Mouse (Mus musculus) adrenal gland, postnatal 14 days (tissue): ENCODE data around the gene Pptc7. TPM values are rescaled to one million over a fixed set of nuclear protein-coding genes. Genes with fewer than 3 reads are reported as not detected.

Experiments used
- DNase-seq: peaks from one replicate; pipeline ENCODE4 v3.0.0; 2021; ENCODE audit warnings: mixed read lengths
- total RNA-seq: library from RNA; stranded (reverse); gene quantifications from 2 replicates; pipeline ENCODE4 v1.2.3, GENCODE M21; 2021

Gene Pptc7
- total RNA-seq, 1 experiment from 2014 or later, result 42.4 TPM

DNA sequence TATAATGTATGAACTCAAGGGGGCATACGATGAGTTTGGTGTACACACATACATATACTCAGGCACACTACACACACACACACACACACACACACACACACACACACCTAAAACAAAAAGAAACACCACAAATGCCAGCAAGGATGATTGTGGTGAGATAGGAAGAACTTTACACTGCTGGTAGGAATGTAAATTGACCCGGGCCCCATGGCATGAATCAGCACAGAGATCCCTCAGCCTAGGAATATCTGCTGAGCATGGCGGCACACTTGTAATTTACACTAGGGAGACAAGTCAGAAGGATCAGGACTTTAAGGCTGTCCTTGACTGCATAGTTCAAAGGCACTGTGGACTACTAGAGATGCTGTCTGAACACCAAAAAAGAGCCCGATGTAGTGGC, 46.1 kb downstream of the Pptc7 start:
- DNase-seq, result no peak

DNA sequence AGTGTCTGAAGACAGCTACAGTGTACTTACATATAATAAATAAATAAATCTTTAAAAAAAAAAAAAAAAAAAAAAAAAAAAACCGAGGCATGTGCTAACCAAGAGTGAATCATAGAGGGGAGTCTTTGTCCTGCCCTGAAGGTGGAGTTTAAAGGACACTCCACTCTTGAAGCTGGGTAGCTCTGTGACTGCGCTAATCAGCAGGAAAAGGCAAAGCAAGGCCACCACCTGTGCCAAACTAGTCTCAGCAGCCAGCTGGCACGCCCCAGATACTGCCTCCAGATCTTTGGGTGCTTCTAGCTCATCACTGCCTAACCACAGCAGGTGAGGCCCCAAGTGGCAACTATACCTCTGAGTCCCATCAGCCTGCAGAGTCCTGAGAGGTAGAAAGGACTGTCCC, 50.5 kb downstream of the Pptc7 start:
- DNase-seq, result no peak

GRCm38 (mm10) chr5:122336554-122337294, 52.6 kb downstream of the Pptc7 start:
- no peak for DNase-seq

DNA sequence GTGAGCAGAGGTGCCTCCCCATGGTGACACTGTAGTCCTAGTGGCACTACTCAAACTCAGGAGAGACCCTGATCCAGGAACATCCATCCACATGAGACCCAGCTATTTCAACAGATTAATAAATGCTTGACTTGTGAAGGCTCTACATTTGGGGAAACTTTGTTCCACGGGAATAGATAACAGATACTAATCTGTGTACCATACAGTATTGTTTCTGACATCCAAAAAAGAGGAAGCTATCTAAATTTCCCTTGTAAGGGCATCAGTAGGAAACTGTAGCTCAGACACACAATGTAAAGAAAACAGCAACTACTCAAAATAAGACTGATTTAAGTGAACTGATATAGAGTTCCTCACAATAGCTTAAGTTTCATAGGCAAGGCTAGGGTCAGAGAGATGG, 58.7 kb downstream of the Pptc7 start:
- DNase-seq, result no peak

GRCm38 (mm10) chr5:122343768-122344167, 59.6 kb downstream of the Pptc7 start:
- no peak for DNase-seq

GRCm38 (mm10) chr5:122344260-122344659, 60.1 kb downstream of the Pptc7 start:
- peak; percentile 88 for DNase-seq

DNA sequence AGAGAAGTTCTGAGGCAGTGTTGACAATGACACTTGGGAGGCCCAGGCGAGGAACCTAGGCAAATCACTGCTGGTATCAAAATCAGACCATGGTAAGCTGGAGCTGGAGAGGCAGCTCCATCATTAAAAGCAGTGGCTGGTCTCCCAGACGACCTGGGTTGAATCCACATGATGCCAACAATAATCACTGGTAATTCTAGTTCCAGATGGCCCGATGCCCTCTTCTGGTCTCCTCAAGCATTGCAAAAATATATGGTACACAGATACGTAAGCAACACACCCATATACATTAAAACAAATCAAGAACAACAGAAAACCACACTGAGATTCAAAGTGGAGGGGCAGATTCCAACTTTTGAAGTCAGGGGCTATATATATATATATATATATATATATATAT, 61.6 kb downstream of the Pptc7 start:
- no peak for DNase-seq

- peak; percentile 99 for DNase-seq
Observed at GRCm38 (mm10) chr5:122353807-122354491, 69.8 kb downstream of the Pptc7 start, which contains the start of the genes Rad9b and Vps29. TSS of gene Rad9b (minus strand) at chr5:122354233. TSS of gene Vps29 (plus strand) at chr5:122354369.

DNA sequence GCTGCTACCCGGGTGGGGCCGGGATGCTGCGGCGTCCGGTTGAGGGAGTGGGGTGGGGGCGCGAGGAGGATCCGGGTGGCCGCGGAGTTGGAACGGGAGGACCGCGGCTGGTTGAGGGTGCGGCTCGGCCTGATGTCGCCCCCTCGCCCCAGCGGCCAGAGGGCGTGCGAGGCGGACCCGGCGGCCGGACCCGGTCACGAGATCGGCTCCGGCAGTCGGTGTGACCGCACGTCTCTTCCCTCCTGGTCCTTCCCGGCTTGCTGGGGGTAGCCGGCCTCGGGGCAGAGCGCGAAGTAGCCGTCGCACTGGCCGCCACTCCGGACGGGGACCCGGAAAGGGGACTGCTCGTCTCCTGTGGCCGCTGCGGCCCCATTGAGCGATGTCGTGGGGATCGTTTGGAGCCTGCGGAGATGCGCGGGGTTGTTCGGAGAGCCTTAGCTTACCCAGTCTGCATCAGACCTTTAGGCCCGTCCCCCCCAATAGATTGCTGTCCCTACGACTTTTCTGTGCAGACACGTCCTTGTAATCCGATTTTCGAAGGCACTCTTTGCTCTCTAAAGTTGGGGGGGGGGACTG, 70.4 kb downstream of the Pptc7 start:
- DNase-seq, result no peak

DNA sequence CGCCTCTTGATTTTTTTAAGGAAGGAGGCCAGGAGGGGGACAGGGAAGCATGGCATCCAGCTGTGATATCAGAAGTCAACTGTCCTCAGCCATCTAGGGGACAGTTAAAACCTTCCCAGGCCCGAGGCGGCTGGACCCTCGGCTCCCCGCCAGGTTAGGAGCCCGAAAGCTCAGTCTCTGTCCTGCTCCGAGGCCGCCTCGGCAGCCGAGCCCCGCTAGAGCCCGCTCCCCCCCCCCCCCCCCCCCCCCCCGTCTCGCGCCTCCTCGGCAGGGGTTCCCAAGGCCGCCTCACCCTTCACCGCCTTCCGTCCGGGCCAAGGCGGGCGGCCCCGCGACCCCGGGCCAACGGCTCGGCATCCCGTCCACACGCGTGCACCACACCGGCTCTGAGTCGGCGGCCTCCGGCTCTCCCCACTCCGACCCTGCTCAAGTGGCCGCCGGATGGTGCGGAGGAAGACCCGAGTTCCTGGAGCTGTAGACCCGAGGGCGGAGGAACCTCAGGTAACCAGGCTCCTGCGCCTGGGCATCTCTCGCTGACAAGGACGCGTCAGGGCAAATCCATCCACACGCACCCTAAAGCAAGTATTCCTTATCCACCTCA, 87.5 kb downstream of the Pptc7 start, which contains the start of gene Gpn3:
TSS of gene Gpn3 (plus strand) at position 286 of the 601 bp plus-strand sequence.
- DNase-seq, result peak; percentile 61

- peak; percentile 99 for DNase-seq
Observed at GRCm38 (mm10) chr5:122372192-122372769, 88.1 kb downstream of the Pptc7 start, which contains the start of gene Fam216a. TSS of gene Fam216a (minus strand) at chr5:122372364.

- no peak for DNase-seq
Observed at GRCm38 (mm10) chr5:122372878-122373277, 88.7 kb downstream of the Pptc7 start.

Other genes with a start within 250 kb of the Pptc7 start
- gene Cux2, start 234.3 kb upstream of the Pptc7 start, total RNA-seq, result 16.6 and 17.7 TPM in 2 replicates
- gene Myl2, start 183.4 kb upstream of the Pptc7 start, total RNA-seq, result not detected in 2 replicates
- not detected in 2 replicates for gene Ccdc63, start 143.5 kb upstream of the Pptc7 start, total RNA-seq
- 155 and 191 TPM in 2 replicates for gene Ppp1cc, start 126.1 kb upstream of the Pptc7 start, total RNA-seq
- gene Hvcn1, start 77.6 kb upstream of the Pptc7 start, total RNA-seq, result 2.4 and 16.0 TPM in 2 replicates
- gene Tctn1, start 19.9 kb upstream of the Pptc7 start, total RNA-seq, result 12.7 and 14.5 TPM in 2 replicates
- 3.2 and 4.0 TPM in 2 replicates for gene Rad9b, start 69.9 kb downstream of the Pptc7 start, total RNA-seq
- gene Vps29, start 70.0 kb downstream of the Pptc7 start, total RNA-seq, result 127 TPM in 2 replicates
- 34.9 and 36.4 TPM in 2 replicates for gene Gpn3, start 87.5 kb downstream of the Pptc7 start, total RNA-seq
- 29.7 and 34.7 TPM in 2 replicates for gene Fam216a, start 88.0 kb downstream of the Pptc7 start, total RNA-seq
- gene Arpc3, start 107.5 kb downstream of the Pptc7 start, total RNA-seq, result 240 and 253 TPM in 2 replicates
- 47.3 and 50.4 TPM in 2 replicates for gene Anapc7, start 137.3 kb downstream of the Pptc7 start, total RNA-seq
- gene Atp2a2, start 217.9 kb downstream of the Pptc7 start, total RNA-seq, result 212 and 220 TPM in 2 replicates